Mouse (Mus musculus): ENCODE data around the gene Zfp459. TPM values are rescaled to one million over a fixed set of nuclear protein-coding genes. Genes with fewer than 3 reads are reported as not detected.
"Not testable (repeated sequence)": the region's sequence is repeated elsewhere in the genome, so short reads cannot be mapped to it uniquely, and the experiment has no call there.

The Zfp459 gene
- 1.6 and 2.4 TPM in 2 replicates for polyA plus RNA-seq (2014; fragmentation: Nextera tagmentation; extraction: Ambion mirVana)

- peak; percentile 92 for ATAC-seq (replicated peaks; ENCODE audit: low FRiP score, low TSS enrichment, low read depth)
- H3K4me3 ChIP-seq (ENCODE audit: low read depth, low read length), result peak within 1 kb of the TSS; percentile 60
- H3K9ac ChIP-seq (ENCODE audit: low read length), result peak within 1 kb of the TSS; percentile 56
- peak; percentile 88 for DNase-seq (ENCODE audit: low spot score)
- H3K27ac ChIP-seq (ENCODE audit: low read depth), result no peak within 1 kb of the TSS
- no peaks in the 10 kb centered on the region for H3K9me3 ChIP-seq (ENCODE audit: control insufficient read depth, low read length)
- no peaks in the 10 kb centered on the region for H3K4me1 ChIP-seq (replicated peaks; ENCODE audit: control insufficient read depth, insufficient read depth, low read length)
- H3K36me3 ChIP-seq (ENCODE audit: control insufficient read depth, insufficient read depth, low read length), result no peaks in the 10 kb centered on the region
- H3K4me2 ChIP-seq (ENCODE audit: low read length), result peak within 1 kb of the TSS; percentile 81
- H3K27me3 ChIP-seq (replicated peaks; ENCODE audit: control insufficient read depth, insufficient read depth, low read length), result no peaks in the 10 kb centered on the region
- 2% methylated on average over 22 of the region's 22 CpGs for WGBS
Measured at GRCm38 (mm10) chr13:67421207-67421857, at the start of gene Zfp459. Zfp459 (minus strand) TSS chr13:67421418.

GRCm38 (mm10) chr13:67469274-67469673, 48.1 kb upstream of the Zfp459 start:
- H3K9me3 ChIP-seq (ENCODE audit: control insufficient read depth, low read length), result no peaks in the 10 kb centered on the region
- no peak for ATAC-seq (replicated peaks; ENCODE audit: low FRiP score, low TSS enrichment, low read depth)

GRCm38 (mm10) chr13:67463506-67464185, 42.4 kb upstream of the Zfp459 start:
- not testable (repeated sequence) for H3K4me2 ChIP-seq (ENCODE audit: low read length); H3K27ac ChIP-seq (ENCODE audit: low read depth); H3K4me1 ChIP-seq (replicated peaks; ENCODE audit: control insufficient read depth, insufficient read depth, low read length); DNase-seq (ENCODE audit: low spot score); H3K9ac ChIP-seq (ENCODE audit: low read length); H3K27me3 ChIP-seq (replicated peaks; ENCODE audit: control insufficient read depth, insufficient read depth, low read length); H3K4me3 ChIP-seq (ENCODE audit: low read depth, low read length); H3K36me3 ChIP-seq (ENCODE audit: control insufficient read depth, insufficient read depth, low read length); H3K9me3 ChIP-seq (ENCODE audit: control insufficient read depth, low read length); ATAC-seq (replicated peaks; ENCODE audit: low FRiP score, low TSS enrichment, low read depth)
- 84% methylated on average over 2 of the region's 5 CpGs for WGBS

More at GRCm38 (mm10) chr13:67469274-67469673, 48.1 kb upstream of the Zfp459 start:
- Histone ChIP-seq H3K9ac (ENCODE audit: low read length) (no peak overlapping the region), H3K4me1 (replicated peaks; ENCODE audit: control insufficient read depth, insufficient read depth, low read length) (no peaks in the 10 kb centered on the region), H3K4me2 (ENCODE audit: low read length) (no peak overlapping the region), H3K27ac (ENCODE audit: low read depth) (no peak overlapping the region), H3K4me3 (ENCODE audit: low read depth, low read length) (no peak overlapping the region), H3K27me3 (replicated peaks; ENCODE audit: control insufficient read depth, insufficient read depth, low read length) (no peaks in the 10 kb centered on the region), H3K36me3 (ENCODE audit: control insufficient read depth, insufficient read depth, low read length) (peaks cover 12% of the 10 kb centered on the region)
- DNase-seq (ENCODE audit: low spot score), result no peak
- 92% methylated on average over 3 of the region's 3 CpGs for WGBS

GRCm38 (mm10) chr13:67452021-67452309, 30.7 kb upstream of the Zfp459 start:
- Histone ChIP-seq H3K9ac (ENCODE audit: low read length) (peak overlapping the region; percentile 48), H3K36me3 (ENCODE audit: control insufficient read depth, insufficient read depth, low read length) (peaks cover 7% of the 10 kb centered on the region; the same call in 1 of the 2 replicates), H3K9me3 (ENCODE audit: control insufficient read depth, low read length) (no peaks in the 10 kb centered on the region), H3K4me2 (ENCODE audit: low read length) (peak overlapping the region; percentile 77), H3K27ac (ENCODE audit: low read depth) (peak overlapping the region; percentile 6; the same call in 1 of the 2 replicates), H3K27me3 (replicated peaks; ENCODE audit: control insufficient read depth, insufficient read depth, low read length) (no peaks in the 10 kb centered on the region), H3K4me3 (ENCODE audit: low read depth, low read length) (peak overlapping the region; percentile 67), H3K4me1 (replicated peaks; ENCODE audit: control insufficient read depth, insufficient read depth, low read length) (no peaks in the 10 kb centered on the region; the same call in 1 of the 2 replicates)
- 4% methylated on average over 3 of the region's 3 CpGs for WGBS
- ATAC-seq (replicated peaks; ENCODE audit: low FRiP score, low TSS enrichment, low read depth) (peak; percentile 40; the same call in 1 of the 2 replicates), DNase-seq (ENCODE audit: low spot score) (no peak)

- peak within 1 kb of the TSS; percentile 6; the same call in 1 of the 2 replicates for H3K27ac ChIP-seq (ENCODE audit: low read depth)
- under 1% methylated on average over 20 of the region's 20 CpGs for WGBS
- ATAC-seq (replicated peaks; ENCODE audit: low FRiP score, low TSS enrichment, low read depth) (peak; percentile 96), DNase-seq (ENCODE audit: low spot score) (peak; percentile 91)
- H3K4me2 ChIP-seq (ENCODE audit: low read length), result peak within 1 kb of the TSS; percentile 77
- H3K27me3 ChIP-seq (replicated peaks; ENCODE audit: control insufficient read depth, insufficient read depth, low read length), result no peaks in the 10 kb centered on the region
- peak within 1 kb of the TSS; percentile 48 for H3K9ac ChIP-seq (ENCODE audit: low read length)
- no peaks in the 10 kb centered on the region; the same call in 1 of the 2 replicates for H3K4me1 ChIP-seq (replicated peaks; ENCODE audit: control insufficient read depth, insufficient read depth, low read length)
- H3K9me3 ChIP-seq (ENCODE audit: control insufficient read depth, low read length), result no peaks in the 10 kb centered on the region
- H3K4me3 ChIP-seq (ENCODE audit: low read depth, low read length), result peak within 1 kb of the TSS; percentile 67
- peaks cover 13% of the 10 kb centered on the region for H3K36me3 ChIP-seq (ENCODE audit: control insufficient read depth, insufficient read depth, low read length)
Measured at GRCm38 (mm10) chr13:67451172-67452020, 30.2 kb upstream of the Zfp459 start, which contains the start of gene Zfp874a. Zfp874a (minus strand) TSS chr13:67451624.

- ATAC-seq (replicated peaks; ENCODE audit: low FRiP score, low TSS enrichment, low read depth); H3K9me3 ChIP-seq (ENCODE audit: control insufficient read depth, low read length); H3K4me2 ChIP-seq (ENCODE audit: low read length); H3K27ac ChIP-seq (ENCODE audit: low read depth); H3K4me1 ChIP-seq (replicated peaks; ENCODE audit: control insufficient read depth, insufficient read depth, low read length); H3K27me3 ChIP-seq (replicated peaks; ENCODE audit: control insufficient read depth, insufficient read depth, low read length); DNase-seq (ENCODE audit: low spot score); H3K9ac ChIP-seq (ENCODE audit: low read length); H3K4me3 ChIP-seq (ENCODE audit: low read depth, low read length): not testable (repeated sequence)
- peaks cover 13% of the 10 kb centered on the region for H3K36me3 ChIP-seq (ENCODE audit: control insufficient read depth, insufficient read depth, low read length)
- WGBS, result 86% methylated on average over 1 of the region's 3 CpGs
Measured at GRCm38 (mm10) chr13:67437095-67437494, 15.9 kb upstream of the Zfp459 start.

- DNase-seq (ENCODE audit: low spot score) (no peak), ATAC-seq (replicated peaks; ENCODE audit: low FRiP score, low TSS enrichment, low read depth) (no peak)
- Histone ChIP-seq H3K36me3 (ENCODE audit: control insufficient read depth, insufficient read depth, low read length) (no peaks in the 10 kb centered on the region), H3K27me3 (replicated peaks; ENCODE audit: control insufficient read depth, insufficient read depth, low read length) (no peaks in the 10 kb centered on the region), H3K9me3 (ENCODE audit: control insufficient read depth, low read length) (no peaks in the 10 kb centered on the region), H3K4me3 (ENCODE audit: low read depth, low read length) (no peak overlapping the region), H3K4me2 (ENCODE audit: low read length) (no peak overlapping the region), H3K4me1 (replicated peaks; ENCODE audit: control insufficient read depth, insufficient read depth, low read length) (no peaks in the 10 kb centered on the region), H3K27ac (ENCODE audit: low read depth) (no peak overlapping the region), H3K9ac (ENCODE audit: low read length) (no peak overlapping the region)
- WGBS, result 81% methylated on average over 3 of the region's 3 CpGs
Measured at GRCm38 (mm10) chr13:67428116-67428515, 6.9 kb upstream of the Zfp459 start.

GRCm38 (mm10) chr13:67425699-67426098, 4.5 kb upstream of the Zfp459 start:
- not testable (repeated sequence) for DNase-seq (ENCODE audit: low spot score); H3K36me3 ChIP-seq (ENCODE audit: control insufficient read depth, insufficient read depth, low read length); H3K9ac ChIP-seq (ENCODE audit: low read length); H3K9me3 ChIP-seq (ENCODE audit: control insufficient read depth, low read length); H3K27ac ChIP-seq (ENCODE audit: low read depth); H3K27me3 ChIP-seq (replicated peaks; ENCODE audit: control insufficient read depth, insufficient read depth, low read length); ATAC-seq (replicated peaks; ENCODE audit: low FRiP score, low TSS enrichment, low read depth); H3K4me1 ChIP-seq (replicated peaks; ENCODE audit: control insufficient read depth, insufficient read depth, low read length); H3K4me3 ChIP-seq (ENCODE audit: low read depth, low read length); H3K4me2 ChIP-seq (ENCODE audit: low read length)

Measured in intestine, embryonic 14.5 days (tissue).